Mouse (Mus musculus) midbrain, embryonic 15.5 days (tissue): ENCODE results near the gene Gm17361. TPM values are rescaled to one million over a fixed set of nuclear protein-coding genes. Genes with fewer than 3 reads are reported as not detected.
"Not testable (repeated sequence)": the region's sequence is repeated elsewhere in the genome, so short reads cannot be mapped to it uniquely, and the experiment has no call there.

ENCODE experiments used
- ATAC-seq: fragments of 200-750 bp; cut with Nextera tagmentation; replicated peaks from 2 replicates; pipeline ENCODE4 v1.8.0; 2017; ENCODE audit warnings: moderate TSS enrichment
- H3K27ac ChIP-seq: fragments of 300-500 bp; sonication (generic); 2 replicates; pipeline ENCODE4 v1.5.1; 2015; ENCODE audit warnings: mild to moderate bottlenecking, inconsistent platforms
- H3K27me3 ChIP-seq: fragments of 300-500 bp; sonication (generic); replicated peaks from 2 replicates; pipeline ENCODE4 v1.6.1; 2015; ENCODE audit warnings: inconsistent platforms
- H3K36me3 ChIP-seq: fragments of 300-500 bp; sonication (generic); replicated peaks from 2 replicates; pipeline ENCODE4 v1.6.1; 2015; ENCODE audit warnings: inconsistent platforms
- H3K4me1 ChIP-seq: fragments of 300-500 bp; sonication (generic); 2 replicates; pipeline ENCODE4 v1.6.1; 2015; ENCODE audit warnings: inconsistent platforms
- H3K4me2 ChIP-seq: fragments of 300-500 bp; sonication (generic); 2 replicates; pipeline ENCODE4 v1.6.1; 2015; ENCODE audit warnings: inconsistent platforms, mild to moderate bottlenecking, moderate library complexity
- H3K4me3 ChIP-seq: fragments of 300-500 bp; sonication (generic); 2 replicates; pipeline ENCODE4 v1.5.1; 2015; ENCODE audit warnings: mild to moderate bottlenecking, inconsistent platforms
- H3K9ac ChIP-seq: fragments of 300-500 bp; sonication (generic); 2 replicates; pipeline ENCODE4 v1.6.1; 2015; ENCODE audit warnings: mild to moderate bottlenecking, inconsistent platforms
- H3K9me3 ChIP-seq: fragments of 300-500 bp; sonication (generic); 2 replicates; pipeline ENCODE4 v1.6.1; 2016; ENCODE audit warnings: inconsistent platforms
- WGBS: fragments of 180-500 bp; shearing (Covaris S2); methylation state at CpG from one replicate; pipeline ENCODE4 v1.1.7; 2015; ENCODE audit warnings: mixed read lengths; 5-methylcytosine and 5-hydroxymethylcytosine counted together
- polyA plus RNA-seq: library from polyadenylated mRNA; unstranded; fragments of >200 nt; fragmentation: Nextera tagmentation; extraction: Ambion mirVana; gene quantifications from 2 replicates; pipeline ENCODE4 v1.2.1, GENCODE M21; 2015

Gene Gm17361
- not detected in 2 replicates for polyA plus RNA-seq

GRCm38 (mm10) chrX:125003863-125004262, at the start of gene Gm17361:
Gene Gm17361, plus strand, starts transcription at chrX:125004163.
- not testable (repeated sequence) for H3K9ac ChIP-seq, ATAC-seq, H3K4me2 ChIP-seq, H3K9me3 ChIP-seq, H3K27ac ChIP-seq, H3K36me3 ChIP-seq, H3K27me3 ChIP-seq, H3K4me3 ChIP-seq, H3K4me1 ChIP-seq
- no CpG with 5 or more reads among the region's 4 CpGs for WGBS
